Mouse (Mus musculus): ENCODE results near the gene Faf1.

DNA sequence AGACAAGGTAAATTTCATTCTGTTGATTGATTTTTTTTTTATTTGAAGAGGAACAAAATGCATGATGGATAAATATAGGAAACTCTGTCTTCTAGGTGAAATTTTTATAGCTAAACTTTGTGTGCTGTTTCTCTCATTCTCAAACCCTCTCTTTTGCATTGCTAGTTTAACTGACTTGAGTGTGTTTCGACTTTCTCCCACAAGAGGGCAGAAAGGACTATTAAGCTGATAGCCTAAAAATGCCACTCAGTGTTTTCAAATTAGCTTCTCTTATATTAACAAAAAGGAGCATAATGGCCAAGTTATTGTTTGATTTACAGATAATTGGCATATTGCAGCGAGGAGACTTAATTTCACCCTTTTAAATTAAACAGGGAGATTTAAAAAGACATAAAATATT is 82.6 kb downstream of the Faf1 start:
- TF ChIP-seq CTCF (IDR thresholded peaks at IDR 0.05; ENCODE audit: low read depth), result peak; percentile 38; the same call in 1 of the 2 replicates
- no peak for TF ChIP-seq EP300 (IDR thresholded peaks at IDR 0.05; ENCODE audit: low read depth)

All from liver, embryonic 14.5 days (tissue).